In genomic region chr16:57120913-57121815, GRCm38 (mm10) we compare ENCODE assay signal across 8 mouse cellular contexts. TPM values are rescaled to one million over a fixed set of nuclear protein-coding genes. Genes with fewer than 3 reads are reported as not detected.
DNase-seq lines count a peak whose midpoint lies in the region; ATAC-seq and TF ChIP-seq lines count a peak whose summit lies in the region.

Gene Tomm70a (plus strand): TSS chr16:57121703.

- H3K27ac ChIP-seq in forebrain, embryonic 10.5 days: peak within 1 kb of the TSS; percentile 96
- H3K27ac ChIP-seq in heart, embryonic 15.5 days: peak within 1 kb of the TSS; percentile 97
- peak within 1 kb of the TSS; percentile 66 for H3K27ac ChIP-seq in liver, embryonic 14.5 days
- H3K27ac ChIP-seq in neural tube, embryonic 11.5 days (ENCODE audit: low read depth, low read length): peak within 1 kb of the TSS; percentile 90
- peak within 1 kb of the TSS; percentile 97 for H3K27ac ChIP-seq in stomach, postnatal 0 days (replicated peaks)

- peak; percentile 98 for ATAC-seq in heart, embryonic 15.5 days (replicated peaks; ENCODE audit: insufficient number of reproducible peaks, insufficient read depth, low FRiP score, low read depth)
- ATAC-seq in liver, embryonic 14.5 days (ENCODE audit: insufficient read depth): peak; percentile 99
- ATAC-seq in neural tube, embryonic 11.5 days (ENCODE audit: insufficient read depth, low FRiP score, low TSS enrichment): peak; percentile 100
- peak; percentile 99 for ATAC-seq in stomach, postnatal 0 days (ENCODE audit: low FRiP score, low TSS enrichment)

- peak; percentile 83 to 88 for DNase-seq in CD8-positive naive resting alpha-beta T cell, adult 2 months (ENCODE audit: low read depth in 2 of 2, low spot score in 2 of 2)
- DNase-seq in c-Kit-positive CD71-negative TER-119-negative erythroid progenitor cells, embryonic 14.5 days (ENCODE audit: low read depth): peak; percentile 87
- peak; percentile 94 for DNase-seq in forebrain, embryonic 10.5 days (ENCODE audit: extremely low spot score, low spot score)
- peak; percentile 94 to 97 for DNase-seq in kidney, postnatal 25 days
- peak; percentile 81 to 85 (median 82) for DNase-seq in liver, embryonic 14.5 days (ENCODE audit: low read depth in 3 of 3, low spot score in 3 of 3)
- DNase-seq in neural tube, embryonic 11.5 days (ENCODE audit: low spot score): peak; percentile 95
- peak; percentile 95 for DNase-seq in stomach, postnatal 0 days (ENCODE audit: low spot score)

- TF ChIP-seq CTCF in liver, embryonic 14.5 days (IDR thresholded peaks at IDR 0.05; ENCODE audit: low read depth): no peak
- TF ChIP-seq CTCF in stomach, postnatal 0 days (IDR thresholded peaks at IDR 0.05; ENCODE audit: low read depth): no peak

- H3K4me1 ChIP-seq in forebrain, embryonic 10.5 days: peaks cover 23% of the 10 kb centered on the region
- peaks cover 20% of the 10 kb centered on the region for H3K4me1 ChIP-seq in heart, embryonic 15.5 days (replicated peaks)
- H3K4me1 ChIP-seq in liver, embryonic 14.5 days (replicated peaks; ENCODE audit: control insufficient read depth in 2 of 2, insufficient read depth in 2 of 2, low read length in 1 of 2): peaks cover 2 to 15% of the 10 kb centered on the region in 2 experiments; a peak in 3 of 4 replicates
- peaks cover 7% of the 10 kb centered on the region; the same call in 1 of the 2 replicates for H3K4me1 ChIP-seq in neural tube, embryonic 11.5 days (ENCODE audit: control insufficient read depth, insufficient read depth, low read length)
- 0 out of 2 replicates have a peak, but pooled peaks cover 3% of the 10 kb centered on the region for H3K4me1 ChIP-seq in stomach, postnatal 0 days (replicated peaks; ENCODE audit: control insufficient read depth, insufficient read depth)

- H3K4me3 ChIP-seq in forebrain, embryonic 10.5 days: peak within 1 kb of the TSS; percentile 97
- H3K4me3 ChIP-seq in heart, embryonic 15.5 days: peak within 1 kb of the TSS; percentile 91
- H3K4me3 ChIP-seq in liver, embryonic 14.5 days (ENCODE audit: insufficient read depth in 1 of 2, low read depth in 2 of 2, low read length in 2 of 2): peak within 1 kb of the TSS; percentile 74 to 98
- H3K4me3 ChIP-seq in neural tube, embryonic 11.5 days (ENCODE audit: low read depth, low read length): peak within 1 kb of the TSS; percentile 74
- peak within 1 kb of the TSS; percentile 100 for H3K4me3 ChIP-seq in stomach, postnatal 0 days (ENCODE audit: low read depth, low read length)

- no peaks in the 10 kb centered on the region for H3K27me3 ChIP-seq in forebrain, embryonic 10.5 days (ENCODE audit: poor library complexity, severe bottlenecking)
- no peaks in the 10 kb centered on the region for H3K27me3 ChIP-seq in heart, embryonic 15.5 days
- no peaks in the 10 kb centered on the region for H3K27me3 ChIP-seq in liver, embryonic 14.5 days (ENCODE audit: control insufficient read depth, insufficient read depth, low read length)
- no peaks in the 10 kb centered on the region for H3K27me3 ChIP-seq in neural tube, embryonic 11.5 days (ENCODE audit: control insufficient read depth, insufficient read depth, low read length)
- no peaks in the 10 kb centered on the region for H3K27me3 ChIP-seq in stomach, postnatal 0 days (ENCODE audit: control insufficient read depth, insufficient read depth, low read length)

- H3K9ac ChIP-seq in heart, embryonic 15.5 days: peak within 1 kb of the TSS; percentile 92
- H3K9ac ChIP-seq in liver, embryonic 14.5 days (replicated peaks): peak within 1 kb of the TSS; percentile 97
- H3K9ac ChIP-seq in neural tube, embryonic 11.5 days (ENCODE audit: low read length): peak within 1 kb of the TSS; percentile 86
- peak within 1 kb of the TSS; percentile 98 for H3K9ac ChIP-seq in stomach, postnatal 0 days (ENCODE audit: low read length)

- peak within 1 kb of the TSS; percentile 79 for H3K4me2 ChIP-seq in heart, embryonic 15.5 days
- H3K4me2 ChIP-seq in liver, embryonic 14.5 days (ENCODE audit: low read depth): peak within 1 kb of the TSS; percentile 83
- peak within 1 kb of the TSS; percentile 68 for H3K4me2 ChIP-seq in neural tube, embryonic 11.5 days (ENCODE audit: low read depth)
- H3K4me2 ChIP-seq in stomach, postnatal 0 days (replicated peaks; ENCODE audit: low read depth): peak within 1 kb of the TSS; percentile 77

- under 1% methylated on average over 37 of the region's 37 CpGs for WGBS in forebrain, embryonic 10.5 days
- WGBS in heart, embryonic 15.5 days: under 1% methylated on average over 37 of the region's 37 CpGs
- WGBS in liver, embryonic 14.5 days (ENCODE audit: insufficient replicate concordance): under 1% methylated on average over 36 of the region's 37 CpGs
- WGBS in neural tube, embryonic 11.5 days: under 1% methylated on average over 30 of the region's 37 CpGs
- WGBS in stomach, postnatal 0 days: under 1% methylated on average over 36 of the region's 37 CpGs

- H3K9me3 ChIP-seq in forebrain, embryonic 10.5 days: no peaks in the 10 kb centered on the region
- H3K9me3 ChIP-seq in heart, embryonic 15.5 days (replicated peaks): no peaks in the 10 kb centered on the region
- H3K9me3 ChIP-seq in liver, embryonic 14.5 days (ENCODE audit: control insufficient read depth, low read length): no peaks in the 10 kb centered on the region
- H3K9me3 ChIP-seq in neural tube, embryonic 11.5 days (ENCODE audit: control insufficient read depth, low read length): no peaks in the 10 kb centered on the region
- H3K9me3 ChIP-seq in stomach, postnatal 0 days (ENCODE audit: control insufficient read depth, low read length): no peaks in the 10 kb centered on the region

- no peak for TF ChIP-seq EP300 in liver, embryonic 14.5 days (IDR thresholded peaks at IDR 0.05; ENCODE audit: low read depth)
- no peak for TF ChIP-seq EP300 in stomach, postnatal 0 days (optimal IDR thresholded peaks at IDR 0.05)

- 0 out of 2 replicates have a peak, but pooled peaks cover 5% of the 10 kb centered on the region for H3K36me3 ChIP-seq in forebrain, embryonic 10.5 days (replicated peaks)
- H3K36me3 ChIP-seq in heart, embryonic 15.5 days: no peaks in the 10 kb centered on the region
- H3K36me3 ChIP-seq in liver, embryonic 14.5 days (replicated peaks; ENCODE audit: control insufficient read depth, insufficient read depth, low read depth): no peaks in the 10 kb centered on the region; the same call in 1 of the 2 replicates
- no peaks in the 10 kb centered on the region for H3K36me3 ChIP-seq in neural tube, embryonic 11.5 days (ENCODE audit: control insufficient read depth, insufficient read depth, low read length)
- no peaks in the 10 kb centered on the region for H3K36me3 ChIP-seq in stomach, postnatal 0 days (ENCODE audit: control insufficient read depth, insufficient read depth, low read length)

RNA-seq across cellular contexts. Expression of gene Tomm70a, which starts in this region (rescaled TPM):
- polyA plus RNA-seq in forebrain, embryonic 10.5 days (2016; fragmentation: Nextera tagmentation; extraction: Ambion mirVana): 50.2 and 52.2 TPM in 2 replicates
- polyA plus RNA-seq in heart, embryonic 15.5 days (2015; fragmentation: Nextera tagmentation; extraction: Ambion mirVana): 36.4 and 38.5 TPM in 2 replicates
- polyA plus RNA-seq in liver, embryonic 14.5 days (2012; rRNA removed): 10.5 and 15.9 TPM in 2 replicates
- 28.2 and 30.2 TPM in 2 replicates for polyA plus RNA-seq in liver, embryonic 14.5 days (2014; fragmentation: Nextera tagmentation; extraction: Ambion mirVana)
- 74.6 and 74.8 TPM in 2 replicates for polyA plus RNA-seq in neural tube, embryonic 11.5 days (2014; fragmentation: Nextera tagmentation; extraction: Ambion mirVana)
- 26.5 and 27.2 TPM in 2 replicates for polyA plus RNA-seq in stomach, postnatal 0 days (2015; fragmentation: Nextera tagmentation; extraction: Ambion mirVana)

Comparison
In these comparisons a context has a peak if more than half of its experiments do, and no peak if none do; other contexts are left out.
1. Peak in every context shown above with its lines: DNase-seq, ATAC-seq, H3K4me3 ChIP-seq and H3K27ac ChIP-seq.